Mouse (Mus musculus) ES-Bruce4 (cell line): ENCODE data around the gene Myh8. TPM values are rescaled to one million over a fixed set of nuclear protein-coding genes. Genes with fewer than 3 reads are reported as not detected.

Experiments used
- H3K27ac ChIP-seq: 2 replicates; pipeline ENCODE4 v1.5.1; 2012; ENCODE audit warnings: low read length, inconsistent platforms; ENCODE audit not compliant: insufficient read depth
- H3K27me3 ChIP-seq: 2 replicates; pipeline ENCODE4 v1.6.1; 2012; ENCODE audit warnings: mild to moderate bottlenecking, low read length, inconsistent platforms; ENCODE audit not compliant: control insufficient read depth, poor library complexity, insufficient read depth, severe bottlenecking
- H3K36me3 ChIP-seq: 2 replicates; pipeline ENCODE4 v1.6.1; 2012; ENCODE audit warnings: inconsistent platforms, mild to moderate bottlenecking, low read length, moderate library complexity; ENCODE audit not compliant: control insufficient read depth, poor library complexity, insufficient read depth, severe bottlenecking
- H3K4me1 ChIP-seq: one replicate; pipeline ENCODE4 v1.8.1; 2011; ENCODE audit warnings: low read length; ENCODE audit not compliant: control insufficient read depth, insufficient read depth
- H3K4me3 ChIP-seq: 2 replicates; pipeline ENCODE4 v1.5.1; 2011; ENCODE audit warnings: low read depth, mild to moderate bottlenecking, low read length
- H3K9ac ChIP-seq: 2 replicates; pipeline ENCODE4 v1.6.1; 2012; ENCODE audit warnings: low read depth, mild to moderate bottlenecking, inconsistent platforms; ENCODE audit not compliant: poor library complexity, severe bottlenecking
- H3K9me3 ChIP-seq: replicated peaks from 2 replicates; pipeline ENCODE4 v1.6.1; 2012; ENCODE audit warnings: mild to moderate bottlenecking, low read length, inconsistent platforms; ENCODE audit not compliant: control insufficient read depth, poor library complexity, insufficient read depth, severe bottlenecking
- CTCF ChIP-seq: IDR thresholded peaks from one replicate; pipeline ENCODE4 v1.8.1; 2011; ENCODE audit warnings: low read depth, low read length
- EP300 ChIP-seq: IDR thresholded peaks from 2 replicates; pipeline ENCODE4 v1.6.1; 2011; ENCODE audit warnings: low read depth, low read length; ENCODE audit not compliant: insufficient read depth
- POLR2A ChIP-seq: IDR thresholded peaks from one replicate; pipeline ENCODE4 v1.8.1; 2011; ENCODE audit warnings: low read length; ENCODE audit not compliant: insufficient read depth
- polyA plus RNA-seq: library from polyadenylated mRNA; stranded (reverse); fragments of >200 nt; gene quantifications from 2 replicates; pipeline ENCODE4 v1.2.4, GENCODE M21; 2011; ENCODE audit warnings: low read depth; ENCODE audit not compliant: missing spikeins, insufficient read depth, insufficient read length

Myh8 gene
- polyA plus RNA-seq, 1 experiment = not detected

GRCm38 (mm10) chr11:67237481-67238079 lies 39.3 kb upstream of the Myh8 start, which contains the start of gene Myh4:
Gene Myh4 (plus strand): TSS chr11:67238029.
- Histone ChIP-seq H3K4me3 (no peak within 1 kb of the TSS), H3K9me3 (no peaks in the 10 kb centered on the region), H3K9ac (no peak within 1 kb of the TSS), H3K36me3 (no peaks in the 10 kb centered on the region), H3K27me3 (no peaks in the 10 kb centered on the region), H3K27ac (no peak within 1 kb of the TSS), H3K4me1 (no peaks in the 10 kb centered on the region)
- TF ChIP-seq POLR2A (no peak), CTCF (no peak), EP300 (no peak)

GRCm38 (mm10) chr11:67241051-67241450 lies 35.9 kb upstream of the Myh8 start:
- Histone ChIP-seq H3K9me3 (no peaks in the 10 kb centered on the region), H3K4me1 (no peaks in the 10 kb centered on the region)
- TF ChIP-seq POLR2A (no peak), CTCF (no peak), EP300 (no peak)

GRCm38 (mm10) chr11:67253691-67254090 lies 23.2 kb upstream of the Myh8 start:
- no peaks in the 10 kb centered on the region for H3K36me3 ChIP-seq
- no peak overlapping the region for H3K9ac ChIP-seq
- H3K9me3 ChIP-seq = no peaks in the 10 kb centered on the region
- no peak for TF ChIP-seq EP300
- TF ChIP-seq CTCF = no peak
- no peak for TF ChIP-seq POLR2A
- no peak overlapping the region for H3K4me3 ChIP-seq
- no peak overlapping the region for H3K27ac ChIP-seq
- H3K4me1 ChIP-seq = no peaks in the 10 kb centered on the region
- H3K27me3 ChIP-seq = peaks cover 1% of the 10 kb centered on the region; the same call in 1 of the 2 replicates

More at GRCm38 (mm10) chr11:67241051-67241450, 35.9 kb upstream of the Myh8 start:
- H3K27me3 ChIP-seq = no peaks in the 10 kb centered on the region
- H3K9ac ChIP-seq = no peak overlapping the region
- H3K36me3 ChIP-seq = no peaks in the 10 kb centered on the region
- H3K4me3 ChIP-seq = no peak overlapping the region
- H3K27ac ChIP-seq = no peak overlapping the region

- no peak for TF ChIP-seq EP300
- TF ChIP-seq POLR2A = no peak
- no peak for TF ChIP-seq CTCF
- Histone ChIP-seq H3K9ac (no peak overlapping the region), H3K9me3 (no peaks in the 10 kb centered on the region), H3K4me3 (no peak overlapping the region), H3K27ac (no peak overlapping the region), H3K4me1 (no peaks in the 10 kb centered on the region), H3K36me3 (no peaks in the 10 kb centered on the region), H3K27me3 (peaks cover 1% of the 10 kb centered on the region; the same call in 1 of the 2 replicates)
Observed at GRCm38 (mm10) chr11:67257048-67257447, 19.9 kb upstream of the Myh8 start.

- Histone ChIP-seq H3K4me1 (no peaks in the 10 kb centered on the region), H3K9me3 (no peaks in the 10 kb centered on the region), H3K27ac (no peak overlapping the region), H3K27me3 (peaks cover 1% of the 10 kb centered on the region; the same call in 1 of the 2 replicates), H3K36me3 (no peaks in the 10 kb centered on the region), H3K4me3 (no peak overlapping the region), H3K9ac (no peak overlapping the region)
- TF ChIP-seq POLR2A (no peak), EP300 (no peak), CTCF (no peak)
Observed at GRCm38 (mm10) chr11:67260956-67261355, 16.0 kb upstream of the Myh8 start.

GRCm38 (mm10) chr11:67293440-67293839 lies 16.5 kb downstream of the Myh8 start:
- no peaks in the 10 kb centered on the region for H3K36me3 ChIP-seq
- no peak for TF ChIP-seq EP300
- TF ChIP-seq CTCF = no peak
- no peak for TF ChIP-seq POLR2A
- no peak overlapping the region for H3K9ac ChIP-seq
- H3K9me3 ChIP-seq = peaks cover 6% of the 10 kb centered on the region; the same call in 1 of the 2 replicates
- no peaks in the 10 kb centered on the region for H3K27me3 ChIP-seq
- H3K27ac ChIP-seq = no peak overlapping the region
- H3K4me1 ChIP-seq = no peaks in the 10 kb centered on the region
- H3K4me3 ChIP-seq = no peak overlapping the region
